Mouse (Mus musculus): ENCODE results near the gene C2cd3. TPM values are rescaled to one million over a fixed set of nuclear protein-coding genes. Genes with fewer than 3 reads are reported as not detected.

C2cd3 gene
- total and polyA plus RNA-seq, 2 experiments from 2014 or later = 9.2 to 18.3 TPM

DNA sequence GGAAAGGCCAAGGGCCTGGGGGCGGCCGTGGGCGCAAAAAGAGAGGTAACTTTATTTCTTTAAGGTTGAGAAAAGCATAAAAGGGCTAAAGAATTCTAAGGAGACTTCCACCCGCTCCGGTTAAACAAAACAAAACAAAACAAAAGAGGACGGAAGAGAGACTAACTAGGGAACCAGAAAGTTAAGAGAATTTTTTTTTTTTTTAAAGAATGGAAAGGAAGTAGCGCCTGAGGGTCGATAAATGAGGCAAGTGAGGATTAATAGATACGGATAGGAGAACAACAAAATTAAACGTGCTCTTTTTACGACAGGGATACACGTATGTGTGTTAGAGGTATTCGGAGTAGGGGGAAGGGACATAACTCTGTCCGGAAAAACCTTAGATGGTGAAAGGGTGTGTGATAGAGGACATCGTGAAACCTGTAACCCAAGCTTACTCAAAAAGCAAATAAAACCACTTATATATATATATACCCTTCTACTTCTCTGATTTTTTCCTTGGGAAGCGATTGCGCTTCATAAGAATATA lies 483 bp downstream of the C2cd3 start:
- no peaks in the 10 kb centered on the region for H3K9me3 ChIP-seq (ENCODE audit: low read length)
- peak overlapping the region; percentile 52; the same call in 1 of the 2 replicates for H3K9ac ChIP-seq (replicated peaks; ENCODE audit: low read length)
- peaks cover 20% of the 10 kb centered on the region for H3K4me1 ChIP-seq (ENCODE audit: insufficient read depth, low read length)
- no peak for ATAC-seq
- peak overlapping the region; percentile 63 for H3K4me3 ChIP-seq (ENCODE audit: low read length)
- peak overlapping the region; percentile 85 for H3K27ac ChIP-seq
- no peaks in the 10 kb centered on the region; the same call in 1 of the 2 replicates for H3K36me3 ChIP-seq (ENCODE audit: insufficient read depth, low read length)
- 8% methylated on average over 17 of the region's 17 CpGs for WGBS
- no peak for TF ChIP-seq CTCF (IDR thresholded peaks at IDR 0.05; ENCODE audit: low read depth)
- peak overlapping the region; percentile 53 for H3K4me2 ChIP-seq (ENCODE audit: low read depth, low read length)
- H3K27me3 ChIP-seq (ENCODE audit: insufficient read depth, low read length) = no peaks in the 10 kb centered on the region
- peak; percentile 4 for DNase-seq (ENCODE audit: low spot score)

DNA sequence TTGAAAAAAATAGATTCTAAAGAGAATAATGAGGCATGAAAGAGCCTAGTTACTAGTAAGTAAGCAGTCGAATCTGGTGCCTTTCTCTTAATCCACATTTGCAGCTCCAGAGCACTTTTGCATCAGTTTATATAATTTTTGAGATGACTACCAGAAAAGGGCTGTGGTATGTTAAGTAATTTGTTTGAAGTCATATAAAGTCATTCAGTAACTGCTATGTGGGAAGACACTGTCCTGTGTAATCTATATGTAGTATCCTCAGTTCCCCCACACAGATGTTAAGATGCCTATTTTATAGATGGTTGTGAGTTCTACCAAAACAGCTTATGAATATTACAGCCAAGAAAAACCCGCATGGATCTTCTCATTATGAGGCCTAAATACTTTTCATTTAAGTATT lies 6.2 kb downstream of the C2cd3 start:
- Histone ChIP-seq H3K4me2 (ENCODE audit: low read depth, low read length) (no peak overlapping the region), H3K27me3 (ENCODE audit: insufficient read depth, low read length) (no peaks in the 10 kb centered on the region), H3K36me3 (ENCODE audit: insufficient read depth, low read length) (no peaks in the 10 kb centered on the region; the same call in 1 of the 2 replicates), H3K4me3 (ENCODE audit: low read length) (no peak overlapping the region), H3K9me3 (ENCODE audit: low read length) (no peaks in the 10 kb centered on the region), H3K27ac (no peak overlapping the region), H3K4me1 (ENCODE audit: insufficient read depth, low read length) (no peaks in the 10 kb centered on the region), H3K9ac (replicated peaks; ENCODE audit: low read length) (no peak overlapping the region)
- no peak for ATAC-seq
- TF ChIP-seq CTCF (IDR thresholded peaks at IDR 0.05; ENCODE audit: low read depth) = no peak
- no peak for DNase-seq (ENCODE audit: low spot score)
- WGBS = 79% methylated on average over 2 of the region's 2 CpGs

DNA sequence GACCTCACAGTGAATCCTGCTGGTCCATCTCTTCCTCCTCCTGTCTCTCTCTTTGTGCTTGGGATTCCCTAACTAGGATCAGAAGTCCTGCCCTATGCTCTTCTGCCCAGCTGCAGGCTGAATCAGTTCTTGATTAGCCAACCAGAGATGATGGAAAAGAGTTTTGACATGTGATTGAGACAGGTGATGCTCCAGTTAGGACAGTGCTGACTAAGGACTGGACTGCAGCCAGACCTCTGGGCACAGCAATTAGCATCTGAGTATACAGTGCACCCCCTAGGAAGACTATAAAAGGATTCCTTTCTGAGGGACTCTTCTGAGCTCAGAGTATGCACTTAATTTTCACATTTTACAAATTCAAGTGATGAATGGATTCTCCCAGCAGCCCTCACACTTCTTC lies 9.1 kb downstream of the C2cd3 start:
- no peaks in the 10 kb centered on the region for H3K4me1 ChIP-seq (ENCODE audit: insufficient read depth, low read length)
- no peaks in the 10 kb centered on the region; the same call in 1 of the 2 replicates for H3K36me3 ChIP-seq (ENCODE audit: insufficient read depth, low read length)

DNA sequence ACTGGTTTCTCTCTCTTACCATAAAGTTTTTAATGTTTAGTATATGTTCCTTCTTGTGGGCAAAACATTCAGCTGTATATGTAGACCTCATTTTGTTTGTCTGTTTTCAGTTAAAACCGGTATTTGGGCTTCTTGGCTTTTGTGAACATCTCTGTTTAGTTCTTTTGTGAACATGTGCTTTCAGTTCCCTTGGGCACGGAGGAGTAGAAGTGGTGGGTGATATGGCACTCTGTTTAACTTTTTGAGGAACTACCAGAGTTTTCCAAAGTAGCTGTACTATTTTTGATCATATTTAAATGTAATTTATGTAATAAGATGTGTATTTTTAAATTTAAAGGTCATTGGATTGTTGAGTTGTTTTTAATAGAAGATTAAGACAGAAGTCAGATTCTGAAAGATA lies 11.2 kb downstream of the C2cd3 start:
- no peak for TF ChIP-seq CTCF (IDR thresholded peaks at IDR 0.05; ENCODE audit: low read depth)
- no peak for ATAC-seq
- H3K4me1 ChIP-seq (ENCODE audit: insufficient read depth, low read length) = no peaks in the 10 kb centered on the region
- H3K36me3 ChIP-seq (ENCODE audit: insufficient read depth, low read length) = no peaks in the 10 kb centered on the region; the same call in 1 of the 2 replicates
- no peaks in the 10 kb centered on the region for H3K27me3 ChIP-seq (ENCODE audit: insufficient read depth, low read length)
- WGBS = 82% methylated on average over 2 of the region's 2 CpGs
- H3K4me2 ChIP-seq (ENCODE audit: low read depth, low read length) = no peak overlapping the region
- H3K9me3 ChIP-seq (ENCODE audit: low read length) = no peaks in the 10 kb centered on the region
- H3K27ac ChIP-seq = no peak overlapping the region
- no peak overlapping the region for H3K9ac ChIP-seq (replicated peaks; ENCODE audit: low read length)
- DNase-seq (ENCODE audit: low spot score) = no peak
- no peak overlapping the region for H3K4me3 ChIP-seq (ENCODE audit: low read length)

More for the DNA sequence above, 9.1 kb downstream of the C2cd3 start:
- no peak for TF ChIP-seq CTCF (IDR thresholded peaks at IDR 0.05; ENCODE audit: low read depth)
- DNase-seq (ENCODE audit: low spot score) (no peak), ATAC-seq (no peak)
- H3K9ac ChIP-seq (replicated peaks; ENCODE audit: low read length) = no peak overlapping the region
- no peak overlapping the region for H3K27ac ChIP-seq
- H3K9me3 ChIP-seq (ENCODE audit: low read length) = no peaks in the 10 kb centered on the region
- no peaks in the 10 kb centered on the region for H3K27me3 ChIP-seq (ENCODE audit: insufficient read depth, low read length)
- no peak overlapping the region for H3K4me3 ChIP-seq (ENCODE audit: low read length)
- H3K4me2 ChIP-seq (ENCODE audit: low read depth, low read length) = no peak overlapping the region

DNA sequence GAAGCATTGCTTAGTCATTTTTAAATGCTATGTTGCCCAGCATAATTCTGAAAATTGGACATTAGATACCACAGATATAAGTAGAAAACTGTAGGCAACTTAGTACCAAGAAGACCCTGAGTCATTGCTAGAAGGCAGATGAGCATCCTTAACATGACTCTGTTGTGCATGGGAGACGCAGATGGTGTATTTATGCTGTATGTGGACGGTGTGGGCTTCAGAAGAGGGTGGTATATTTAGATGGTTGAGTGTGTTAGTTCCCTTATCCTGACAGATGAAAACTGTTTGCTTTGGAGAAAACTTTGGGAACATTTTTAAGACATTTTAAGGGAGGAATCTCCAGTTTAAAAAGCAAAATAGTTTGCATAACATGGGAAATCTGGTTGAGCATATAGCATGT lies 16.1 kb downstream of the C2cd3 start:
- Histone ChIP-seq H3K4me3 (ENCODE audit: low read length) (no peak overlapping the region), H3K27me3 (ENCODE audit: insufficient read depth, low read length) (no peaks in the 10 kb centered on the region), H3K4me2 (ENCODE audit: low read depth, low read length) (no peak overlapping the region), H3K36me3 (ENCODE audit: insufficient read depth, low read length) (peaks cover 19% of the 10 kb centered on the region), H3K27ac (no peak overlapping the region), H3K4me1 (ENCODE audit: insufficient read depth, low read length) (no peaks in the 10 kb centered on the region), H3K9ac (replicated peaks; ENCODE audit: low read length) (no peak overlapping the region), H3K9me3 (ENCODE audit: low read length) (no peaks in the 10 kb centered on the region)
- ATAC-seq (no peak), DNase-seq (ENCODE audit: low spot score) (no peak)
- TF ChIP-seq CTCF (IDR thresholded peaks at IDR 0.05; ENCODE audit: low read depth) = no peak
- 95% methylated on average over 2 of the region's 2 CpGs for WGBS

DNA sequence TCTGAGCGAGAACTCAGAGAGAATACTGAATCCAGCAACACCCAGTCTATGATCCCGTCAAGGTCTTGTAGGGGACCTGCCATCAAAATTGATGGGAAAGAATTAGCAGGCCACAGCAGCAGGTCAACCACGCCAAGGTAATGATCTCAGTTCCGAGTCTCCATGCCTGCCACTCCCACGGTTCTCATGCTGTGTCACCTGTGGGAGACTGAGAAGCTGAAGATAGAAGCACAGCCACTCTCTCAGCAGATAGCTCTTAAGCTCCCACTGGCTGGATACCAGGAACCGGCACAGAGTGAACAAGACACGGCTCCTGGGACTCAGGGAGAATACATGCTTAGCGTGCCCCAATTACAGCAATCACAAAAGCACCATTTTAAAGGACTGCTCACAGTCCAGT lies 18.1 kb downstream of the C2cd3 start:
- Histone ChIP-seq H3K9me3 (ENCODE audit: low read length) (no peaks in the 10 kb centered on the region), H3K4me2 (ENCODE audit: low read depth, low read length) (no peak overlapping the region), H3K27me3 (ENCODE audit: insufficient read depth, low read length) (no peaks in the 10 kb centered on the region), H3K27ac (no peak overlapping the region), H3K4me1 (ENCODE audit: insufficient read depth, low read length) (no peaks in the 10 kb centered on the region), H3K9ac (replicated peaks; ENCODE audit: low read length) (no peak overlapping the region), H3K36me3 (ENCODE audit: insufficient read depth, low read length) (peaks cover 22% of the 10 kb centered on the region), H3K4me3 (ENCODE audit: low read length) (no peak overlapping the region)
- no peak for TF ChIP-seq CTCF (IDR thresholded peaks at IDR 0.05; ENCODE audit: low read depth)
- DNase-seq (ENCODE audit: low spot score) = no peak
- 80% methylated on average over 8 of the region's 8 CpGs for WGBS
- no peak for ATAC-seq

DNA sequence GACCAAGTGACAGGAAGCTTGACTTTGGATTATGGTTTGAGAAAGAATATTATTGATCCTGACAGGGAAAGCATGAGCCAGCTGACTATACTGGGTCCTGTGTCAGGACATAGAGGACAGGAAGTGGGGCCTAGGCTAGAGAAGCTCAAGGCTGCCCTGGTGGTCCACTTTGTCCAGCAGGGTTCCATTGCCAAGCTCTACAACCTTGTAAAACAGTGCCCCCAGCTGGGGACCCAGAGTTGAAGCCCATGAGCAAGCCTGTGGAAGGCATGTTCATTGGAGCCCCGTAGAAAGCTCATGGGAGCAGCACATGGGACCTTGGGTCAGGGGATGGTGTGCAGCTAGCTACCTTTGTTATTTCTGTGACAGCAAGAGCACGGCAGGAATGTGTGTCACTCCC lies 20.2 kb downstream of the C2cd3 start:
- no peak overlapping the region for H3K4me2 ChIP-seq (ENCODE audit: low read depth, low read length)
- H3K4me1 ChIP-seq (ENCODE audit: insufficient read depth, low read length) = no peaks in the 10 kb centered on the region
- WGBS = 81% methylated on average over 2 of the region's 2 CpGs
- TF ChIP-seq CTCF (IDR thresholded peaks at IDR 0.05; ENCODE audit: low read depth) = peak; percentile 37; the same call in 1 of the 2 replicates
- H3K27me3 ChIP-seq (ENCODE audit: insufficient read depth, low read length) = no peaks in the 10 kb centered on the region
- no peak overlapping the region for H3K27ac ChIP-seq
- H3K36me3 ChIP-seq (ENCODE audit: insufficient read depth, low read length) = peaks cover 23% of the 10 kb centered on the region
- H3K9me3 ChIP-seq (ENCODE audit: low read length) = no peaks in the 10 kb centered on the region
- no peak for ATAC-seq
- peak; percentile 20 for DNase-seq (ENCODE audit: low spot score)
- H3K9ac ChIP-seq (replicated peaks; ENCODE audit: low read length) = no peak overlapping the region
- H3K4me3 ChIP-seq (ENCODE audit: low read length) = no peak overlapping the region
